In the genomic region with DNA sequence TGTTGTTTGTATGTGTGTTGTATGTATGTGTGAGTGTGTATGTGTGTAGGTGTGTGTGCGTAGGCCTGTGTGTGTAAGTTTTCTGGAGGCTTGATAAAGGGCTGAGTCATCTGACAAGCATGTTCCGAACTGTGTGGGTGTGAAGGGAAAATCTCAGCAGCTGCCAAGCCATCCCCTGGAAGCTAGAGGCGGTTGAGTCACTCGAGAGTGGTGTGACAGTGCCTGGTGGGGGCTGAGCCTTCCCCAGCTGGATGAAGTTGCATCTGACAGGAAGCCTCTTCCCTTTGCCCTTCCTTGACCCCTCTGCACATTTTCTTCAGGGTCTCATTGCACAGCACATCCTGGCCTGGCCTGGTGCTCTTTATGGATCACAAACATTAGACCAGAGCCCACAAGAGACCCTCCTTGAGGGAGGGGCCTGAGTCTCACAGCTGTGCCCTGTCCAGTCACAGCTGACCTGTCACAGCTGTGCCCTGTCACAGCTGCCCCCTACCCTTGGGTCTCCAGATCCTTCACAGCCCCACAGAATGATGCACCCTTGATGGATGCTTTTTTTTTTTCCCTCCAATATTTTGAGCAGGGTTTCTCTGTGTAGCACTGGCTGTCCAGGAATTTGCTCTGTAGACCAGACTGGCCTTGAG, we compare ENCODE assay signal across 8 mouse cellular contexts. TPM values are rescaled to one million over a fixed set of nuclear protein-coding genes. Genes with fewer than 3 reads are reported as not detected.
DNase-seq lines count a peak whose midpoint lies in the region; ATAC-seq and TF ChIP-seq lines count a peak whose summit lies in the region.

No protein-coding gene starts in this region.

- no peak for TF ChIP-seq CTCF in heart, postnatal 0 days (IDR thresholded peaks at IDR 0.05; ENCODE audit: low read depth)
- no peak for TF ChIP-seq CTCF in stomach, postnatal 0 days (IDR thresholded peaks at IDR 0.05; ENCODE audit: low read depth)

- ATAC-seq in midbrain, embryonic 11.5 days (ENCODE audit: low FRiP score) = no peak
- no peak for ATAC-seq in midbrain, embryonic 14.5 days (ENCODE audit: low FRiP score, low TSS enrichment)
- ATAC-seq in heart, postnatal 0 days (ENCODE audit: insufficient read depth, low read depth) = peak; percentile 95
- peak; percentile 92 for ATAC-seq in stomach, postnatal 0 days (ENCODE audit: low FRiP score, low TSS enrichment)
- no peak for ATAC-seq in megakaryocyte-erythroid progenitor cell, adult 5-6 weeks (replicated peaks; ENCODE audit: low FRiP score, low TSS enrichment, poor library complexity, severe bottlenecking)

- no peak overlapping the region for H3K4me3 ChIP-seq in midbrain, embryonic 11.5 days (ENCODE audit: low read depth, low read length)
- H3K4me3 ChIP-seq in midbrain, embryonic 14.5 days (replicated peaks; ENCODE audit: low read depth, low read length) = no peak overlapping the region
- no peak overlapping the region for H3K4me3 ChIP-seq in heart, postnatal 0 days (ENCODE audit: low read depth, low read length)
- no peak overlapping the region for H3K4me3 ChIP-seq in stomach, postnatal 0 days (ENCODE audit: low read depth, low read length)
- no peak overlapping the region for H3K4me3 ChIP-seq in midbrain, embryonic 10.5 days

- H3K9me3 ChIP-seq in midbrain, embryonic 11.5 days (ENCODE audit: control insufficient read depth, low read length) = no peaks in the 10 kb centered on the region
- no peaks in the 10 kb centered on the region for H3K9me3 ChIP-seq in midbrain, embryonic 14.5 days (ENCODE audit: control insufficient read depth, low read length)
- H3K9me3 ChIP-seq in heart, postnatal 0 days (replicated peaks; ENCODE audit: control insufficient read depth, low read length) = peaks cover 6% of the 10 kb centered on the region; the same call in 1 of the 2 replicates
- H3K9me3 ChIP-seq in stomach, postnatal 0 days (ENCODE audit: control insufficient read depth, low read length) = no peaks in the 10 kb centered on the region
- no peaks in the 10 kb centered on the region for H3K9me3 ChIP-seq in midbrain, embryonic 10.5 days (replicated peaks)

- WGBS in midbrain, embryonic 11.5 days = 77% methylated on average over 4 of the region's 4 CpGs
- WGBS in midbrain, embryonic 14.5 days = 82% methylated on average over 4 of the region's 4 CpGs
- 13% methylated on average over 4 of the region's 4 CpGs for WGBS in heart, postnatal 0 days
- 13% methylated on average over 4 of the region's 4 CpGs for WGBS in stomach, postnatal 0 days
- WGBS in midbrain, embryonic 10.5 days = 86% methylated on average over 4 of the region's 4 CpGs

- peak; percentile 79; the same call in 1 of the 2 replicates for TF ChIP-seq EP300 in heart, postnatal 0 days (IDR thresholded peaks at IDR 0.05; ENCODE audit: low read depth)
- no peak for TF ChIP-seq EP300 in stomach, postnatal 0 days (optimal IDR thresholded peaks at IDR 0.05)

- H3K4me1 ChIP-seq in midbrain, embryonic 11.5 days (ENCODE audit: control insufficient read depth, insufficient read depth, low read length) = no peaks in the 10 kb centered on the region
- H3K4me1 ChIP-seq in midbrain, embryonic 14.5 days (ENCODE audit: control insufficient read depth, insufficient read depth, low read length) = no peaks in the 10 kb centered on the region
- H3K4me1 ChIP-seq in heart, postnatal 0 days (ENCODE audit: control insufficient read depth, insufficient read depth) = peaks cover 8% of the 10 kb centered on the region; the same call in 1 of the 2 replicates
- H3K4me1 ChIP-seq in stomach, postnatal 0 days (replicated peaks; ENCODE audit: control insufficient read depth, insufficient read depth) = 0 out of 2 replicates have a peak, but pooled peaks cover 3% of the 10 kb centered on the region
- H3K4me1 ChIP-seq in midbrain, embryonic 10.5 days = no peaks in the 10 kb centered on the region

- H3K9ac ChIP-seq in midbrain, embryonic 11.5 days (ENCODE audit: low read length) = no peak overlapping the region
- no peak overlapping the region for H3K9ac ChIP-seq in midbrain, embryonic 14.5 days (replicated peaks; ENCODE audit: low read length)
- H3K9ac ChIP-seq in heart, postnatal 0 days (replicated peaks; ENCODE audit: low read depth, low read length) = no peak overlapping the region
- H3K9ac ChIP-seq in stomach, postnatal 0 days (ENCODE audit: low read length) = no peak overlapping the region

- no peak overlapping the region for H3K27ac ChIP-seq in midbrain, embryonic 11.5 days (ENCODE audit: low read depth, low read length)
- no peak overlapping the region for H3K27ac ChIP-seq in midbrain, embryonic 14.5 days (replicated peaks; ENCODE audit: low read depth, low read length)
- H3K27ac ChIP-seq in heart, postnatal 0 days (ENCODE audit: low read depth) = peak overlapping the region; percentile 75
- H3K27ac ChIP-seq in stomach, postnatal 0 days (replicated peaks) = 0 out of 2 replicates have a peak overlapping the region, but pooled peaks have one; percentile 36
- no peak overlapping the region for H3K27ac ChIP-seq in midbrain, embryonic 10.5 days (replicated peaks)

- intact Hi-C loops in left cerebral cortex, postnatal 36 days (cut with DNase I) = no loop called here

- no peaks in the 10 kb centered on the region for H3K27me3 ChIP-seq in midbrain, embryonic 11.5 days (ENCODE audit: control insufficient read depth, insufficient read depth, low read length)
- H3K27me3 ChIP-seq in midbrain, embryonic 14.5 days (ENCODE audit: control insufficient read depth, insufficient read depth, low read length) = no peaks in the 10 kb centered on the region
- no peaks in the 10 kb centered on the region for H3K27me3 ChIP-seq in heart, postnatal 0 days (ENCODE audit: control insufficient read depth, insufficient read depth, low read length)
- H3K27me3 ChIP-seq in stomach, postnatal 0 days (ENCODE audit: control insufficient read depth, insufficient read depth, low read length) = no peaks in the 10 kb centered on the region
- H3K27me3 ChIP-seq in midbrain, embryonic 10.5 days (ENCODE audit: low read depth, poor library complexity, severe bottlenecking) = no peaks in the 10 kb centered on the region

- H3K36me3 ChIP-seq in midbrain, embryonic 11.5 days (ENCODE audit: control insufficient read depth, insufficient read depth, low read length) = no peaks in the 10 kb centered on the region
- H3K36me3 ChIP-seq in midbrain, embryonic 14.5 days (ENCODE audit: control insufficient read depth, insufficient read depth, low read length) = no peaks in the 10 kb centered on the region
- peaks cover 65% of the 10 kb centered on the region for H3K36me3 ChIP-seq in heart, postnatal 0 days (replicated peaks; ENCODE audit: control insufficient read depth, insufficient read depth, low read length)
- H3K36me3 ChIP-seq in stomach, postnatal 0 days (ENCODE audit: control insufficient read depth, insufficient read depth, low read length) = peaks cover 39% of the 10 kb centered on the region
- no peaks in the 10 kb centered on the region for H3K36me3 ChIP-seq in midbrain, embryonic 10.5 days

- no peak overlapping the region for H3K4me2 ChIP-seq in midbrain, embryonic 11.5 days
- no peak overlapping the region for H3K4me2 ChIP-seq in midbrain, embryonic 14.5 days (ENCODE audit: low read length)
- no peak overlapping the region for H3K4me2 ChIP-seq in heart, postnatal 0 days (ENCODE audit: low read depth, low read length)
- no peak overlapping the region for H3K4me2 ChIP-seq in stomach, postnatal 0 days (replicated peaks; ENCODE audit: low read depth)

- DNase-seq in midbrain, embryonic 11.5 days (ENCODE audit: low spot score, missing footprints) = peak; percentile 23
- DNase-seq in midbrain, embryonic 14.5 days = no peak
- DNase-seq in fibroblast of lung, adult 2 months (ENCODE audit: low read depth) = peak; percentile 83
- peak; percentile 92 for DNase-seq in heart, postnatal 0 days (ENCODE audit: low spot score)
- peak; percentile 76 to 79 for DNase-seq in left cerebral cortex, postnatal 36 days (ENCODE audit: low spot score in 2 of 2)
- peak; percentile 52 for DNase-seq in stomach, postnatal 0 days (ENCODE audit: low spot score)
- DNase-seq in midbrain, embryonic 10.5 days (ENCODE audit: low spot score) = no peak

RNA-seq across cellular contexts. Expression of gene Traf5, which starts 30.6 kb away (rescaled TPM):
- polyA plus RNA-seq in midbrain, embryonic 11.5 days (2014; fragmentation: Nextera tagmentation; extraction: Ambion mirVana) = 2.5 and 4.1 TPM in 2 replicates
- polyA plus RNA-seq in midbrain, embryonic 14.5 days (2014; fragmentation: Nextera tagmentation; extraction: Ambion mirVana) = 0.90 and 2.4 TPM in 2 replicates
- total RNA-seq in heart, postnatal 0 days (2014; rRNA removed; ENCODE audit: low replicate concordance) = 5.7 and 51.1 TPM in 2 replicates
- polyA plus RNA-seq in heart, postnatal 0 days (2015; fragmentation: Nextera tagmentation; extraction: Ambion mirVana) = 13.7 and 14.7 TPM in 2 replicates
- total RNA-seq in left cerebral cortex, postnatal 36 days (2021) = 1 to 10 TPM; 3.1 to 8.5 TPM
- 16.6 and 17.7 TPM in 2 replicates for polyA plus RNA-seq in stomach, postnatal 0 days (2015; fragmentation: Nextera tagmentation; extraction: Ambion mirVana)
- 3.3 and 3.6 TPM in 2 replicates for polyA plus RNA-seq in midbrain, embryonic 10.5 days (2016; fragmentation: Nextera tagmentation; extraction: Ambion mirVana)
- total RNA-seq in megakaryocyte-erythroid progenitor cell, adult 5-6 weeks (2014; fragmentation: Nextera tagmentation) = 3.8 and 8.5 TPM in 2 replicates
- 2.8 and 5.7 TPM in 2 replicates for total RNA-seq in megakaryocyte-erythroid progenitor cell, adult 5-6 weeks (2017)

Comparison
In these comparisons a context has a peak if more than half of its experiments do, and no peak if none do; other contexts are left out.
1. DNase-seq: peak in midbrain, embryonic 11.5 days (single experiment), fibroblast of lung, adult 2 months (single experiment), heart, postnatal 0 days (single experiment), left cerebral cortex, postnatal 36 days (2 of 2) and stomach, postnatal 0 days (single experiment); none in midbrain, embryonic 14.5 days (single experiment) and midbrain, embryonic 10.5 days (single experiment).
2. ATAC-seq: peak in heart, postnatal 0 days (single experiment) and stomach, postnatal 0 days (single experiment); none in midbrain, embryonic 11.5 days (single experiment), midbrain, embryonic 14.5 days (single experiment) and megakaryocyte-erythroid progenitor cell, adult 5-6 weeks (single experiment).
3. H3K27ac ChIP-seq: peak in heart, postnatal 0 days (single experiment) and stomach, postnatal 0 days (single experiment); none in midbrain, embryonic 11.5 days (single experiment), midbrain, embryonic 14.5 days (single experiment) and midbrain, embryonic 10.5 days (single experiment).